Mouse (Mus musculus) common myeloid progenitor, adult 5-6 weeks (primary cell): Measurements from ENCODE around the gene Klk14. TPM values are rescaled to one million over a fixed set of nuclear protein-coding genes. Genes with fewer than 3 reads are reported as not detected.
"Not testable (repeated sequence)": the region's sequence is repeated elsewhere in the genome, so short reads cannot be mapped to it uniquely, and the experiment has no call there.

ENCODE experiments used
- ATAC-seq: replicated peaks from 2 replicates; pipeline ENCODE4 v1.8.0; 2016; ENCODE audit warnings: low read depth, mild to moderate bottlenecking, moderate TSS enrichment, inconsistent platforms; ENCODE audit not compliant: poor library complexity, severe bottlenecking
- total RNA-seq: library from RNA; stranded (forward); fragments of 200-1000, 187-1606 nt; gene quantifications from 2 replicates; pipeline ENCODE4 v1.2.3, GENCODE M21; 2017

The Klk14 gene
- not detected in 2 replicates for total RNA-seq

DNA sequence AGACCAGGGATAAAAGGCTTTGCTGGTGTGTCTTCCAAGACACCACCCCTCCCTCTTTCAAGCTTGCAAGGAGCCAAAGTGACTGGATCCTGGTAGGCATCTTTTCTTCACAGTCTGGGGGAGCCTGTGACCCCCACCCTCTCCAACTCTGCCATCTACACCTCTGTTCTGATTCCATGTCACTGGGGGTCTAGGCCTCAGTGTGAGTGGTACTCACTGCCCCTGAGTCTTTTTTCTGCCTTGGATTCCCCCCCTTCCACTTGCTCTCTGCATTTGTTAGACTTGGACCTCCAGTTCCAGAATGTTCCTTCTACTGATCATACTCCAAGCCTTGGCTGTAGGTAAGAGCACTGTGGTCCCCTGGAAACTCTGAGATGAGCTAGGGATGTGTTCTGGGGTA lies at the start of gene Klk14:
TSS of gene Klk14 (plus strand) at position 301 of the 400 bp plus-strand sequence.
- no peak for ATAC-seq

DNA sequence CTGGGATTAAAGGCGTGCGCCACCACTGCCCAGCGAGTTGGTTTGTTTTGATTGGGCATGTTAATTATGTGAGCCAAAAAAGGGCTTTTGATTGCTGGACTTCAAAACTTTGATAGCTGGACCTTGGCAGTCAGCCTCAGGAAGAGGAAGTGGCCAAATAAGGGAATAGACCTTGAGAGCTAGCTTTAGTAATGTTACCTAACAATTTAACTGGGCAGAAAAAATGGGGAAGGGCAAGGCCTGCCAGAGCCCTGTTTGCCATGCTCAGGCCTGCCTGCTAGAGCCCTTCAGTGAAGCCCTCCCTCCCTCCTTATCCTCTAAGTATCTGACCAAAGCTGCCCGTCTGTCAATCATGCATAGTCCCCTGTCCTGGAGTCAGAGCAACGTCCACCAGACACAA lies 47.6 kb upstream of the Klk14 start:
- peak; percentile 72 for ATAC-seq

DNA sequence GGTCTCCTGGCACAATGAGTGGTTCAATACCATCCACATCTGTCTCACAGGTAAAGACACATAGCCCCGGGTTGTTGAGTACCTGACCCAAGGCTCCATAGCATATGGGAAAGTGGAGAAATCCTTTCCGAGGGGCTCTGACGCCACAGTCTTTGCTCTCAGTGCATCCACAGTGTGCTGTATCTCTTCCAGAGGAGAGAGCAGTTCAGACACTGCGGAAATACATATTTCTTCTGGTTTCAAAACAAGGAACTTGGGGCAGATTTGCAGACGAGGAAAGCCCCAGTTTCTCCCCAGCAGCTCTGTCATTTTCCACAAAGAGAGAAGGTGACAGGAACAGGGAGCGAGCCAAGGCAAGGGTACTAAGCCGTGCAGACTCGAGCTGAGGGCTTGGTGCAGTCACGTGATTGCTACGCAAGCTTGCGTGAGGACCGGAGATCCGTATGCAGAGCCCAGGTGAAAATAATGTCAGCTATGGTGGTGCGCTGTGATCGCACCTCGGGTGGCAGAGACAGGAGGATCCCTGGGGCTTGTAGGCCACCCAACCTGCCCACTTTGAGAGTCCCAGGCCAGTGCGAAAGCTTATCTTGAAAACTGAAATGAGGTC lies 47.1 kb upstream of the Klk14 start:
- ATAC-seq, result peak; percentile 25; the same call in 1 of the 2 replicates

DNA sequence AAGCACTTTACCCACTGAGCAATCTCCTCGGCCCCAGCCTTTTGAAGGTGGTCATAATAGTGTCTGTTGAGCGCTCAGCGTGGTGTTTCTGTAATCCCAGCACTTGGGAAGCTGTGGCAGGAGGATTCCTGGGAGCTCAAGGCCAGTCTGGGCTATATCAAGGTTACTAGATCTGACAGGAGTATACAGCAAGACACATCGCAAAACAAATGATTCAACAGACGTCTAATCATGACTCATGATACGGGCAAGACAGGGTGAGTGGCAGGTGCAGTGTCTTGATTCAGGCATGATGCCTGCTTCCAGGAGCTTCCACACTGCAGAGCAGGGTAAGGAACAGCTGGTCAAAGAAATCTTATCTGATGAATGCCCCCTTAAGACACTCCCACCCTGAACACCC lies 37.5 kb upstream of the Klk14 start:
- no peak for ATAC-seq

DNA sequence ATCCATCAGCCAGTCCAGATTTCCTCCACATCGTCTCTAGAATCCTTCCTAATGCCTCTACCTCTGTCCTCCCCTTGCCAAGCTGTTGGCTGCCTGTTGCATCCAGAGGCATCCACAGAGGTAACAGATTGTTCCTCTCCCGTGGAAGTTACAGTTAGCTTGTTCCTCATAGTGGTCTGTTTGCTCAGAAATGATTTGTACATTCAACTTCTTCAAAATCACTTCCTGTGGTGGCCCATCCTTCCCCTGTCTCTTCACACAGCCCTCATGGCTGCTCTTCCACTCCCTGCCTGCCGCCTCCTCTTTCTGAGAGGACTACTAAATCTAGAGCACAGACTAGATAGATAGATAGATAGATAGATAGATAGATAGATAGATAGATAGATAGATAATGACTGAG lies 35.7 kb upstream of the Klk14 start:
- peak; percentile 82 for ATAC-seq

DNA sequence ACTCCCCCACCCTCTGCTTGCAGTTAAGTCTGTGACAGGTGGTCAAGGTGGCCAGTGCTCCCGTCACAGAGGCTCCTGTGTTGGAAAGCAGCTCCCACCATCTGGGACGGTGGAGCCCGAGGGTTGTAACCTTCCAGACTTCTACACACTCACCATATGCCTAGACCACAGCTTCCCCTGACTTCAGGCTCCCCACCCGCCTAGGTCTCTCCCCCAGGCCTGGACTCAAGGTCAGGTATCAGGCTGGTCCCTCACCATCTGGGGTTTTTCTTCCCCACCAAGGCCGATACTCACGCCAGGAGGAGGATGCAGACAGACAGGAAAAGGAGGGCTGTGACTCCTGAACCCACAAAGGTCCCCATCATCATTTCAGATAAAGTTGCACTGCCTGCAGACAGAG lies 34.0 kb upstream of the Klk14 start:
- peak; percentile 53 for ATAC-seq

DNA sequence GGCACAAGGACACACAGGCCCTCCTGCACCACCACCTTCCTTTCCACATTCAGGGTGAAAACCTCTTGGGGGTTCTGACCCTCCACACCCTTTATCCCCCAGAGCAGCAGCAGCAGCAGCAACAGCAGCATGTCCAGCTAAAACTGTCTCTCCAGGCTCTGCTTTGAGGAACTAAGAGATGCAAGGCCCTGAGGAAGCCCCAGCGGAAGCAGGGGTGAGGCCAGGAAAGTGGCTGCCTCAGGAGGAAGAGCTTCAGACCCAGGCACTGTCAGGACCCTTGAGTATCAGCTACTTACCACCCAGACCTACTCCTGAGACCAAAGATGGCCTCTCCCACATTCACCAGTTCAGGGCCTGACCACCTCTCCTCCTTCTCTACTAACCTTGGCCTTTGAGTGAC lies 30.2 kb upstream of the Klk14 start, which contains the start of gene Siglece:
TSS of gene Siglece (minus strand) at position 160 of the 400 bp plus-strand sequence.
- ATAC-seq, result peak; percentile 39

DNA sequence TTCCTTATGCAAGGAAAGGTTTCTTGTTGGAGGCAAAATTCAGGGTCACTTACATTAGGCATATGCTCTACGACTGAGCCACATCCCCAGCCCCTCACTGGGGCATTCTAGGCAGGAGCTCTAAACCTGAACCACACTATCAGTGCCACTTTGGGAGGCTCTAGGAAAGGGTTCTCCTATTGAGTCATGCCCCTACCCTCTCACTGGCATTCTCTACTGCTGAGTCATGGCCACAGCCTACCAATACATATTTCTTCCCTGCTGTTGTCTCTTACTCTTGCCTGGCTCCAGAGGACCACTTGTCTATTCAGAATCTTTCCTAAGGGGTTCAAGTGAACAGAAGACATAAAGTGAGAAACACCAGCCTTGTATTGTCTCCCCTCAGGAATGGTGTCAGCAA lies 27.4 kb upstream of the Klk14 start:
- ATAC-seq, result peak; percentile 43; the same call in 1 of the 2 replicates

DNA sequence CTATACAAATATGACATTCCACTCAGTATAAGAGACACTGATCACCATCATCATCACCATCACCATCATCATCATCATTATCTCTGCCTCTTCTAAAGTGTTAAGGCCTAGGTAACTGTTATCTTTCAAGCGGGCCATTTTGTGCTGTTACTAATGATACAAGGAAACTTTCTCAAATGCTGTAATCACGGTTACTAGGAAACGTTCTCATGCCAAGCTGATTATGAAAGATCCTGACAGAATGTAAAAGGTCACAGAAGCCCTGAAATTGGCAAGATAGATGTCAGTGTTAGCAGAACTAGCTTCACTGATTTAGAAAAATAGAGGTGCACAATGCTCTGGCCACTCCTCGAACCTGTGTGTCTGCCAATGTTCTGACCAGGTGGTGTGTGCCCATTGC lies 23.0 kb upstream of the Klk14 start:
- ATAC-seq, result not testable (repeated sequence)

DNA sequence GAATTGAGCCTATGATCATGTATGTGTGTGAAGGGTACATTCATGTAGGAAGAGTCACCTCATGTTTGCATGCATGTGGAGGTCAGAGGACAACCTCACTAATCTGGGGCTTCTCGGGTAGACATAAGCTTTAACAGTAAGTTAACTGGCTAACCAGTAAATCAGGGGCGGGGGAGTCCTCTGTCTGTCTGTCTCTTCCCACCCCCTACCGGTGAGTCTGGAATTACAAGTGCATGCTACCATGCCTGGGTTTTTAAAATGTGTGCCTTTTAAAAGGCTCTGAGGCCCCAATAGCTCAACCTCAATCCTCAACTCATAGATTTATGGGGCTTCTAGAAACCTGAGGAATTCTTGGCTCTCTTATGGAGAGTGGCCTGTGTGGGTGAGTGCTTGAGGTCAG lies 21.6 kb upstream of the Klk14 start:
- peak; percentile 27; the same call in 1 of the 2 replicates for ATAC-seq

DNA sequence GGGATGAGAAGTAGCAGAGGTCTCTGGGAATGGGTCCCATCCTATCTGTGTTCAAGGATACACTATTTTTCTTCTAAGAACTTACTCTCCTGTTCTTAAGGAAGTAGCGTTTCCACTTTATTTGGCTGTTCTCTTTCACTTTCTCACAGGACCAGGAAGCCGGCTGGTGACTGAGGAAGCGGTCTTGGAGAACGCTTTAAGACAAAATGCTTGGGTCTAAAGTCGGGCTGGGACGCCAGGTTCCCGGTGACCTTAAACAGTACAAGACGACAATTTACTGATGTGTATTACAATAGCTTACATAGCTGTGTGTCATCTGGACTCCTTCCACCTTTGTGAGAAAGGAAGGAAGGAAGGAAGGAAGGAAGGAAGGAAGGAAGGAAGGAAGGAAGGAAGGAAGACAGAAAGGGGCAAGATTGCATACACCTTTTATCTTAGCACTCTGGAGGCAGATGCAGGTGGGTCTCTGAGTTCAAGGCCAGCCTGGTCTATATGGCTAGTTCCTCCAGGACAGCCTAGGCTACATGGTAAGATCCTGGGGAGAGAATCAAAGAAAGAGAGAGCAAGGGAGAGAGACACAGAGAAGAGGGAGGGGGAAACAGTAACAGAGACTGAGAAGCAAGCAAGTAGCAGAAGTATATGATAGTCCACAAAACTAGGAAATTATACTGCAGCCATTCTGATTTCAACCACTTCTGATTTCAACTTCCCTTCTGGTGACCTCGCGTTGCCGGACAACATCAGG lies 19.0 kb upstream of the Klk14 start:
- ATAC-seq, result no peak

DNA sequence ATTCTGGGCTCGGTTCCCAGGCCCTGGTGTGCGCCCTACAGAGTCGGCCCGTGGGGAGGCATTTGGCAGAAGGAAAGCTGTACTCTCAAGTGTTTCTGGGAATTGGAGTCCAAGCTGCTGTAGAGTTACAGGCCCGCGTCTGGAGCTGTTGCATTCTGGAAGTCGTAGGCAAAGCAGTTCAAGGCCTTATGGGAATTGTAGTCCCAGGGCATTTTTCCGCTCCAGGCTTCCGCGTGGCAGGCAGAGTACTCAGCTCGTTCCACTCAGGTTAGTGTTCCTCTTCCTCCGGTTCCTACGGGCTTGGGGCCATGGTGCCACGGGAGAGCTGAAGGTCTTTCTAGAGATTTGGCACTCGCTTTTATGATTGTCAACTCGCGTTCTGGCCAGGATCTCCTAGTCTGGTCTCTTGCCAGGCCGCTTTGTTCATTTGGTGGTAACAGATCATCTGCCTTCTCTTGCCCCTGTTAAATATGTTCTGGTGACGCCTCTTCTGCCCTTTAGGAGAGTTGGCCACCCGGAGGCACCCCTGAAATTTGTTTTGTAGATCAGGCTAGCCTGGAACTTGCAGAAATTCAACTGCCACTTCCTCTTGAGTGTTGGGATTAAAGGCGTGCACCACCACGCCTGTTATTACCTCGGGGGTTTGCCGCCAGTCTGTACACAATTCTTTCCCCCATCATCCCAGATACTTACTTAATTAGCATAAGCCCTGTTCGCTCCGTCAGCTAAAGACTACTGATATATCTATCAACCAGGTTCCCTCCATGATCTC lies 18.2 kb upstream of the Klk14 start, which contains the start of gene Ctu1:
TSS of gene Ctu1 (plus strand) at position 208 of the 772 bp plus-strand sequence.
- peak; percentile 94 for ATAC-seq

DNA sequence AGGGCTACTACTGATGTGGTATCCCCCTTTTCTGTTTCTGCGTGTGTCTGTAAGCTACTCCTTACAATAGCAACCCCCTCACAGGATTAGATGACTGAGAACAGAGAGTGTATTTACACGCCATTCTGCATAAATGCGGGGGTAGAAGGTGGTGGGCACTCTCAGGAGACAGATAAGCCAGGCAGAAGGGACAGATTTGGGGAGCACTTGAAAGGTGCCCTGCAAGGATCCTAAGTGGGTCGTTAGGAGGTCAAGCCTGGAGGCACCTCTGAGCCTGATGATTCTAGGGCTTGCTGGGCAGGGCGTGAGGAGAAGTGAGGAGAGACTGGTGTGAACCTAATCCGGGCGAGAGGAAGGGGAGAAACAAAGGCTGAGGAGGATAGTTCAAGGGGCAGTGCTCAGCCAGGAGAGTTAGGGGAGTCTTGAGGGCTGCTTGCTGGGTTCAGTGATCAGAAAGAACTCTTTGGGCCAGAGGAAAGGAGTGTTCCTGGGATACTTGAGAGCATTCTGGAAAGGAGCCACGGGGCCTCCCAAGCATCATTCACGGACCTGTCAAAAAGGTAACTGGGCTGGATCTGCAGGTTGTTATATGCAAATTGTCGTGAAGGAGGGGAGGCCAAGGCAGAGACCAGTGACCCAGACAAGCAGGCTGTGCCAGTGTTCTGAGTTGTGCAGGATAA lies 17.5 kb upstream of the Klk14 start:
- no peak for ATAC-seq

DNA sequence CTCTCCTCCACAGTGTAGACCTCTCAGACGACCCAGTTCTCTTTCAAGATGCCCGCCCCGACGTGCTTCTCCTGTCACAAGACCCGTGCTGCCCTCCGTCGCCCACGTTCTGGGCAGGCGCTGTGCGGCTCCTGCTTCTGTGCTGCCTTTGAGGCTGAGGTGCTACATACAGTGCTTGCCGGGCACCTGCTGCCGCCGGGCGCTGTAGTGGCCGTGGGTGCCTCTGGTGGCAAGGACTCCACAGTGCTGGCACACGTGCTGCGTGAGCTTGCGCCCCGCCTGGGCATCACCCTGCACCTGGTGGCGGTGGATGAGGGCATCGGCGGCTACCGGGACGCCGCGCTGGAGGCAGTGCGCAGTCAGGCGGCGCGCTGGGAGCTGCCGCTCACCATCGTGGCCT lies 15.1 kb upstream of the Klk14 start:
- ATAC-seq, result no peak

DNA sequence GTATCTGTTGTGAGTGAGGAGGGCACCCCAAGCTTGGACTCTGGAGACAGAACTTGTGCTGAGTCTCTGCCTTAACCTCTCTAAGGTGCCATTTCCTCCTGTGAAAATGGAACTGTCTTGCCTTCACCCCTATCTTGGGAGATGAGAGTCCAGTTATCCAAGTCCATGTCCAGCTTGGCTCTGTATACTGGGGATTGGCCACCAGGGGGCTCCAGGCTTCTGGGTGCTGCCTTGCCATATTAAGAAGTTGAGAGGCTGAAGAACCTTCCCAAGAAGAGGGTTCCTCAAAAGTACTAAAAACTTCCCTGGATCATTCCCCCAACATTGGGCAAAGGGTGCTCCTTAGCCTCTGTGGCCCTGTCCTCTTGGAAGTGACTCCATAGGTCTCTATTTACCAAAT lies 11.7 kb upstream of the Klk14 start:
- peak; percentile 57 for ATAC-seq

DNA sequence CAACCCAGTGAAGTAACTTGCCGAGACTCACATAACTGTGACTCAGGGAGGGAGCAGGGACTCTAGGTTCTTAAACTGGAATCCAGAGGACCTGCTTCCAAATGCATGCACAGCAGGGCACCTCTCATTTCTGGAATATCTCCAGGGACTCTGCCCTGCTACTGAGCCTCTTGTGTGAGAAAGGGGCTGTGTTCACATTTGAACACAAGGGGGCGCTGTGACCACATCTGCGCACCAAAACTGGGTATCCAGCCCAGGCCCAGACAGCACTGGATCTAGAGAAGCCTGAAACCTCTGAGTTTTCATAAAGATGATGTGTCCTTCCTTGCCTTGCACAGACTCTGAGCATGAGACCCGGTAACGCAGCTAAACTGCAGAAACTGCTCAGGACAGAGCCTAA lies 9.3 kb upstream of the Klk14 start:
- peak; percentile 81 for ATAC-seq

DNA sequence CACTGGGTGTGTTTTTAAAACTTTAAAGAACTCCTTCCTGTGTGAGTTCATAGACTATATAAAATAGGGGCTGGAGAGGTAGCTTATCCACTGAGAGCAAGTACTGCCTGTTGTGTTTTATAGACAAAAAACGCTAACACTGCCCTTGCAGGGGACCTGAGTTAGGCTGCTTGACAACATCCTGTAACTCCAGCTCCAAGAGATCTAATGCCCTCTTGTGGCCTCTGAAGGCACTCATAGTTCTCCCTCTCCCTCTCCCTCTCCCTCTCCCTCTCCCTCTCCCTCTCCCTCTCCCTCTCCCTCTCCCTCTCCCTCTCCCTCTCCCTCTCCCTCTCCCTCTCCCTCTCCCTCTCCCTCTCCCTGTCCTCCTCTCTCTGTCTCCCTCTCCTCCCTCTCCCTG lies 7.7 kb upstream of the Klk14 start:
- not testable (repeated sequence) for ATAC-seq

DNA sequence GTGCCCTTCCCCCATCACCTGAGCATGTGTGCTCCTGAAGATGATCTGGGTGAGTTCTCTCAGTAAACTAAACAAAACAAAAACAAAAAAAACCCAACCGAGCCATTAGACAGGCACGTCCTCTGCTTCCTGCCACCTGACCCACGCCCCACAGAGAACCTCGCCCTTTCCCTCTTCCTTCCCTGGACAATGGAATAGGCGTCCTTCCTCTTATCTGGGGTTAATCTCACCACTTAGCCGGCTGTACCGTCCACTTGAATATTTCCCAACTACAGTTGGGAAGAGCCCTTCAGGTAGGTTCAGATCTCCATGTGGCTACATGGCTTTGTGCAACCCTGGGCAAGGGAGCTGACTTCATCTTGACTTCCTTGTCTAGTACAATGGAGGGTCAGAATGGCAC lies 5.1 kb upstream of the Klk14 start:
- ATAC-seq, result no peak

DNA sequence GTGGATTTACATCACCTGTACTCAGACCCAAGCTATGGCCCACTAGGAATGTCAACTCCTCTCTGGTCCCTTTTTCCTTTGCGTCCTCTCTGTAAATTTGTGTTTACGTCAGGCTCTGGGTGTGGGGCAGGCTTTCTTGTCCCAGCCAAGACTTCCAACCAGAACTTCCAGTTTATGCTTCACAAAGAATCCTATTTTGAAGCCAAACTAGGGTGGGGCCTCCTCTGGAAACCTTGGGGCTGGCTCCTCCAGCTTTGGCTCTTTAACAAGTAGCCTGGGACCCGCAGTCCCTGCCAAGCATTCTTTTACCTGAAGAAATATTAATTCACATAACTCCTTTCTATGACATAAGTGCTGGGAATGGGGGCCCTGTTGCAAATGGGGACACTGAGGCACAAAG lies 19.8 kb downstream of the Klk14 start:
- no peak for ATAC-seq

DNA sequence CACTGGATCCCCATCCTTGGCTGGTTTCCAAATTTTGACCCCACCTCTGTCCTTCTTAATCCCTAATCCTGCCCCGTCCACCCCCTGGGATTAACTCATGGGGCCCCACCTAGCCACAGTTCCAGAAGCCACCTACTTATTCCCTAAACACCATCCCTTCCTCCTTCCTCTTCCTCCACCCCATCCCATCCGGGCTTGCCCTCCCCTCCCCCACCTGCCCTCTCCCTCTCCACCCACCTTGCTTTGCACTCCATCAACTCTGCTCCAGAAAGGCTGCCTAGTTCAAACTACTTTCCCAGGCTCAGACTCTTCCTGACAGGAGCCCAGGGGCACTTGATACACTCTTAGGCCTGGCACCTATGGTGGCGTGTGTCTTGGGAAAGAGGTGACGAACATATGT lies 22.0 kb downstream of the Klk14 start, which contains the start of gene Klk13:
TSS of gene Klk13 (plus strand) at position 301 of the 400 bp plus-strand sequence.
- no peak for ATAC-seq
